Mouse (Mus musculus): ENCODE measurements around the gene Spg7. TPM values are rescaled to one million over a fixed set of nuclear protein-coding genes. Genes with fewer than 3 reads are reported as not detected.
"Not testable (repeated sequence)": the region's sequence is repeated elsewhere in the genome, so short reads cannot be mapped to it uniquely, and the experiment has no call there.

Gene Spg7
- total RNA-seq, 2 experiments from 2014 or later: 65.8 to 75.5 TPM

DNA sequence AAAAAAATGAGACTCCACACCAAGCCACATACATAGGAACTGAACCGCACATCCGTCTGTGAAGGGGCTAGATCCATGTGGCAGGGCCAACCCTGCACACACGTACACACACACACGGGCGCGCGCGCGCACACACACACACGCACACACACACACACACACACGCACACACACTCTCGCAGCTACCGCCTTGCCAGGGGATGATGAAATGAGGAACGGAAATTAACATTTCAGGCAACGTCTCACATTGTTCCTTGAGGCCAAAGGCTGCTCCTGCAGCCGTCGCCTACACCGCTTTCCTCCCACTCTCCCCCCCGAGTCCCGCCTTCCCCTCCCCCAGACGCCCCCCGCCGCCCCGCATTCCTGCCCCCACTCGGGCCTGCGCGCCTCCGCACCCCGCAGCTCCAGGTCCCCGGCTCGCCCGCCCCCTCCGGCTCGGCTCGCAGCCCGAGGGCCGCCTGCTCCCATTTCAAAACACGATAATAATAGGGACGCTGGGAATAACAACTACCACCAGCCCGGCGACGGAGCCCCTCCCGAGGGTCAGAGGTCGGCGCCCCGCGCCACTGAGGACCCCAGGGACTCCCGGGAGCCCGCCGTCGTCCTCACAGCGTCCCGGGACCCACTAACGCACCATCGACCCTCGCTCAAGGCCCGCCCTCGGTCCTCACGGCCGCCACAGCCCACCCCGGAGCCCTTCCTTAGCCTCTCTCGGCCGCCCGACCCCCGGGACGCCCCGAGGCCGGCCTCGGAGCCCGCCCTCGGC, 21.6 kb upstream of the Spg7 start:
- peak; percentile 60 to 69 for DNase-seq (ENCODE audit: low spot score in 2 of 2)

DNA sequence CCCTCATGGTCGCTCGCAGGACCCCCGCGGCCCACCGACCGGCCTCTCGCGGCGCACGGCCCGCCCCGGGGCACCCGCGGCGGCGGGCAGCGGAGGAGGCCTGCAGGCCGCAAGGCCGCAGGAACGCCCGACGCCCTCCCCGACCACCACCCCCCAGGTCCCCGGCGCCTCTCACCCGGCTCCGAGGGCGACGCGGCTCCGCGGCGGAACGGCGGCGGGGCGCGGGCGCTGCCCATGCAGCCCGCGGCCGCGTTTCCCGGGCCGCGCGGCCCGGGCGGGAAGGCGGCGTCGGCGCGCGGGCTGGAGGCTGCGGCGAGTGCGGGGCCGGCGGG, 21.0 kb upstream of the Spg7 start:
- no peak for DNase-seq (ENCODE audit: low spot score in 2 of 2)

DNA sequence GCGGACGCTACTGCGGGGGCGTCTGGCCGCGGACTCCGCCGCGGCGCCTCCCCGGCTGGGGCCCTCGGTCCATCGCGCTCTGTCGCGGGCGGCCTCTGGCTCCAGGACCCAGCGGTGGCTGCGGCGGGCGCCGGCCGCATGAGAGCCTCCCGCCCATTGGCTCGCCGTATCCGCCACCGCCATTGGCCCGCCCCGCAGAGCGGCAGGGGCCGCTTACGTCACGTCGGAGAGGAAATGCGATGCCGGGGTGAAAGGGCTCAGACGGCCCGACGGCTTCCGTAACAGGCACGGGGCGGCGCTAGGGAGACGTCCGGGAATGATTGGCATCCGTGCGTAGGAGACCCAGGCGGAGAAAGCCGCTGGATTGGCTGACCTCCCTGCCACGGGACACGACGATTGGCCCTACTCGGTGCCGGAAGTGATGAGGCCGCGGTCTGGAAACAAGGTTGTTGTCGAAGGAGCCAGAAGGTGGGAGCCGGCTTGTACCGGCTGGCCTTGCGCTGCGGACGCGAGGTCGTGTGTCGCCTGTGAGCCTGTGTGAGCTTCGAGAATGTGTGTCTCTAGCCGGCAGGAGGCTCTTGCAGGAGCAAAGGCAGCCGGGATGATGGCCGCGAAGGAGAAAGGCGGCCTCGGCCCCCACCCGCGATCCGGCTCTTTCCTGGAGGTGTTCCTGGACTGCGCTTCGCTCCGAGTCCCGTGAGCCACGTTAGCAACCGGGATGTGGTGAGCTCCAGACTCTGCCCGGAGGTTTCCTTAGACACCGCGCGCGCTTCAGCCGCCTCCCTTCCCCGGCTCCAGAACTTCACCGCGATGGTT, 20.4 kb upstream of the Spg7 start, which contains the start of gene Ankrd11:
Gene Ankrd11, minus strand, starts transcription at position 120 of the 816 bp plus-strand sequence.
- peak; percentile 99 to 100 for DNase-seq (ENCODE audit: low spot score in 2 of 2)

DNA sequence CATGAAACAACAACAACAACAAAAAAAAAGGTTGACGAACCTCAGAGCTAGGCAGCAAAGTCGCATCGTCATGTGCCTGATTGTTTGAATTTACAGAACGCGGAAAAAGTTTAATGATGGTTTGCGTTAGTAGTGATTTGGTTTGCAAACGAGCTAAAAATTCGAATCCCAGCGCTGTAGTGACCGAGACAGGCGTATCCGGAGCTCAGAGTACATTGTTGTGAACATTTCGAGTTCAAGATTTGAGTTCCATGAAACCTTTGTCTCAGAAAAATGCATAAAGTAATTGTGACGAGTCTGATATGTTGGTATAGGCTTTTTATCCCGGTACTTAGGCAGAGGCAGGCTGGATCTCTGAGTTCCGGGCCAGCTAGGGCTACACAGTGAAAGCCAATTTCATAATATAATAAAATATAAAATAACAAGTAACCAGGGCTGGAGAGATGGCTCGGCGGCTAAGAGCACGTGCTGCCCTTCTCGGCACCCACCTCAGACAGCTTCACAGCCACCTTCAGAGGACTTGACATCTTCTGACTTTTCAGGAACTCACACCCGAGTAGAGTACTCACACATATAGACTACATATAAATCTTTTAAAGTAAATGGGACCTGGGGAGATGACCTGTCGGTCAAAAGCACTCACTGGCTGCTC, 19.6 kb upstream of the Spg7 start:
- no peak for DNase-seq (ENCODE audit: low spot score in 2 of 2)

DNA sequence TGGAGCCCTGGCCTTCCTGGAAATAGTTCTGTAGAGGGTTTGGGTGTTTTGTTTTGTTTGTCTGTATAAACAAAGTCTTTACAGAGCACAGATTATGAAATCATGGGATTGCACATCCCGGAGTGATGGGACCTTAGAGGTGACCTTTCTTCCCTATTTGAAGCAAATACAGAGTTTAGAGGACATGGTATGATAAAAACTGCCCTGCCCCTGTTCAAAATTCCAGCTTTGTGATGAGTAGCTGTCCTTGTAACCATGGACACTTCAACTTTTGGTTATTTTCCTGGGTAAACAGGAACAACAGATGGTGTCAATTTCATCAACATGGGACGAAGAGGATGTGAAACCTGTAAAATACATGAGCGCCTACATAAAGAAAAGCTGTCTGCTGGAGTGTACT, 18.8 kb upstream of the Spg7 start:
- no peak for DNase-seq (ENCODE audit: low spot score in 2 of 2)

DNA sequence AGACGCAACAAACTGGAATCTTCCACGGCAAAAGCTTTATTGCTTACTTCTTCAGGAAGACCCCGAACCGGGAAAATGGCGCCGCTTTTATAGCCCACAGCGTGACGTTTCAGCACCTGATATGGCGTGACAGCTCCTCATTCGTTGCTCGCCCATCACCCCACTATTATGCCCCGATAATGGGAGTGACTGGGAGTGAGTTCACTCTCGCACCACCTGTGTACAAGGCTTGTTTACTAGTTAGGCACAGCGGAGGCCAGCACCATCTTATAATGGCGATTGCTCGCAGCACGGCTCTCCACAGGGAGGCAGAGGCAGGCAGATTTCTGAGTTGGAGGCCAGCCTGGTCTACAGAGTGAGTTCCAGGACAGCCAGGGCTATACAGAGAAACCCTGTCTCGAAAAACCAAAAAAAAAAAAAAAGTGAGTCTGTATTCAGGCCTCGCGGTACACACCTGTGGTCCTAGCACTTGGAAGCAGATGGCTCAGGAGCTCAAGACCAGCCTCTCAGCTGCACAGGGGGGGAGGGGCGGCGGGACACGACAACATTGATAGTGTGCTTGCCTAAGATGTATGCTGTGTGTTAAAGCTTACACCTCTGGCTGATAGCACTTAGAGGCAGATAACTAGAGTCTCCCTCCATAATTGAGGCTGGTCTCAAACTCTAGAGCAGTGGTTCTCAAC, 17.9 kb upstream of the Spg7 start:
- not testable (repeated sequence) for DNase-seq (ENCODE audit: low spot score in 2 of 2)

DNA sequence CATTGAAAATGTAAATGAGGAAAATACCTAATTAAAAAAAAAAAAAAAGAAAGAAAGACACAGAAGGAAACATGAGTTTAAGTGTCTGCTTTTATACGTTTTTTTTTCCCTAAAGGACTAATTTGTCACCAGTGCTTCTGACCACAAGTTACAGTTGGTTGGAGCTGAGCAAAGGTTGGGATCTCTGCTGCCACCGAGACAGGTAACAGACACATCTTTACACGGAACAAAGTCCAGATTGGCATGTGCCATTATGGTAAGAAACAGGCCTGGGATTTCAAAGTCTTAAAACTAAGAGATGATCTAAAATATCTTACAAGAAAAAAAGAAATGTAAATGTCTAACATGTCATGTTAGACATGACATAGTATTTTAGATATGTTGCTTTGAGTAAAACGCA, 16.0 kb upstream of the Spg7 start:
- DNase-seq (ENCODE audit: low spot score in 2 of 2): no peak

DNA sequence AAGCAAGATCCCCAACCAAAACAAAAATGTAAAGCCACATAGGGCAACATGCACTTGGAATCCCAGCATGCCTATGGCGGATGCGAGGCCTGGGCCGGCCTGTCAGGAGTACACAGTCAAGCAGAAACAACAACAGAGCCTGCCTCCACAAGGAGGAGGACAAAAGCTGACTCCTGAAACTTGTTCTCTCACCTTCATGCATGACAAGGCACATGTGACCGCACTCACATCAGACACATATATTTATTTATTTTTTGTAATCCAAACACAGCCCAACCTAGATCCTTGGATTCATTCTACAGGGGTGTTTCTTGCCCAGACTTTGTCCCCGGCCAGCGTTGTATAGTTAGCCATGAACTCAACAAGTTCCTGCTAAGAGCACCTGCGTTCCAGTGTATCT, 14.9 kb upstream of the Spg7 start:
- no peak for DNase-seq (ENCODE audit: low spot score in 2 of 2)

DNA sequence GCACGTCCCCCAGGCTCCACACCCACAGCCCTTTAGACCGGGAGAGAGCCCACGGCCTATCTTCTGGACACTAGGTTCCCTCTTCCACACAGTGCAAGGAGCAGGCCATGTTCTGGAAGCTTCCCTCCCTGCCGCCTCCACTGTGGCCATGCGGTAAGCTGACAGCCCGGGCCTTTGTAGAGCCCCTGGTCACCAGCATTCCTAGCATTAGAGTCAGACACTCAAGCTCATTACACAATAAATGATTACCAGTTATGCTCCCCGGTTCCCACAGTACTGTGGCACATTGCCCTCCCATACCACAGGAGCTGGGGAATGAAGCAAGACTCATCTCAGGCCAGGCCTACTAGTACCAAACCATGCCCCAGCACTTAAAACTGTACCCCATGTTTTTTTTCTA, 14.3 kb upstream of the Spg7 start:
- no peak for DNase-seq (ENCODE audit: low spot score in 2 of 2)

DNA sequence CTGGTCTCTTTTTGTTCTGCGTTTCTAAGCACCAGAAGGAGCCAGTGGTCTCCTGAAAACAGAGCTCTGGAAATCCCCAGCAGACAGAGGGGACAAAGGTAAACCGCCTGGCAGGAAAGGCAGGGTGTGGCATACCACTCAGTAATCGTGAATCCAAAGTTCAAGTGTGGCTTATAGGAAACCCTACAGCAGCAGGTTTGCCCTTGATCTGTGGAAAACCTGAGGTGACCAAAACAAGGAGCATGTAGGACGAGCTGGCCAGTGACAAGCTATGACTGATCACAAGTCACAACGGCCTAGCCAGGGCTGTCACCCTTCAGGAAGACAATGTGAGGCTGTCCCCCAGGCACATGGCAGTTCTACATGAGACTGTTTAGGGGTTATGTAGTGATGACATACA, 11.3 kb upstream of the Spg7 start:
- DNase-seq (ENCODE audit: low spot score in 2 of 2): no peak

DNA sequence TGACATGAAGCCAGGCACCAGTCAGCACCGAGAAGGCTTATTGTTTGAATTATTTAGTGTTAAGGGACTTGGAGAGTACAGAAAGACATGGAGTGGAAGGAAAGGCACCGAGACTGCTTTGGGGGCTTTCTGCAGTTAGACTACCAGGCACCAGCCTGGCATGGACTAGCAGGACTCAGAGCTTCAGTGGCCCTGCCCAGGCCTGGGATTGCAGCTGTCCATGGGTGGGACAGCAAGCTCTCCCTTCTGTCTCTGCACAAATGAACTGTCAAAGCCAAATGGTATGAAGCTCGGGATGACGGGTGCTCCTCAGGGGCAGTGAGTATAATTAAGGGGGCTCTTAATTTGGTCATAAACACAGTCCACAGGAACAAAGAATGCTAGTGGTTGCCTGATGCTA, 1.3 kb downstream of the Spg7 start:
- no peak for DNase-seq (ENCODE audit: low spot score in 2 of 2)

DNA sequence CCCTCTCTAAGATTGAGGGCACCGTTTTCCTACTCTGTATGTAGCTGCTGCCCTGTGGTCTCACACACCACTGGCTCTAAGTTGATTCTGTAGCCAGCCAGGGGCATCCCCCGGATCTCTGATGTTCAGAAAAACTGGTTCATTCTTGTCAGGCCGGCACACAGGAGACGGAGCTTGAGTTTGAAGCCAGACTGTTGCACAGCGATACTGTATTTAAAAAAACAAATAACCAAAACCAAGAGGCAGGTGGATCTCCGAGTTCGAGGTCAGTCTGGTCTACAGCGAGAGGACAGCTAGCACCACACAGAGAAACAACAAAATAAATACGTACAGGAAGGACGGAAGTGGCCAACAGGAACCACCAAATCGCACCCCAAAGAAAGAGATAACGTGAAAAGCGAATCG, 2.1 kb downstream of the Spg7 start:
- DNase-seq (ENCODE audit: low spot score in 2 of 2): peak in 1 of 2 experiments; percentile 34

DNA sequence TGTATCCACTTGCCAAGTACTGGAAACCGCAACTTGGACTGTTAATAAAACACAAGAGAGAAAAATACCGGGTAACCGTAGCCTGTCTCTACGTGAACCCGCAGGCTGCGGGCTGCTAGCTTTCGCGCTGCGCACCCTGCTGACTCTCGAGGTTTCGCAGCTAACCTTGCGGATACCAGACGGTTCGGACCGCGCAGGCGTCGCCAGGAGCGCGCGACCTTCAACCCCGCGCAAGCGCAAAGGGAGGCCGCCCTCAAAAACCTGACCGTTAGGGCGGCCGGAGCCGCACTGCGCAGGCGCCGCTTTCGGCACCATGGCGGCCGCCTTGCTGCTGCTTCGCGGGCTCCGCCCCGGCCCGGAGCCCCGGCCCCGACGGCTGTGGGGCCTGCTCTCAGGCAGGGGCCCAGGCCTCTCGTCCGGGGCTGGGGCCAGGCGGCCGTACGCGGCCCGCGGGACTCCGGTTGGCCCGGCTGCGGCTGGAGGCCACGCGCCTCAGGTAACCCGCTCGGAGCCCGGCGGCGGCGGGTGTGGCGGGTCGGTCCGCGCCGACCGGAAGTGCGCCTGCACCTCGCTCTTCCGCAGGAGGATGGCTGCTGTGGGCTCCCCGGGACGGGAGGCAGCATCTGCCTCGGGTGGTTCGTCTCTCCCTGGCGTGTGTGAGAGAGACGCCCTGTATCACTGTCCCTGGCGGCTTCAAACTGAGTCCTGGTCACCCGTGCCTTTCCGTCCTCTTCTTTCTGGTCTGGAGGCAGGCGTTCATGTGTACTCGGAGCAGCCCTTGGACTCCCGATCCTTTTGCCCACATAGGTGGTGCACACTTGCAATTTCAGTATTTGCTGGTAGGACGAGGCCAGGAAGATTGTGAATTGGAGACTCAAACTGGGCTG, 2.7 kb downstream of the Spg7 start:
- DNase-seq (ENCODE audit: low spot score in 2 of 2): peak; percentile 92 to 96

DNA sequence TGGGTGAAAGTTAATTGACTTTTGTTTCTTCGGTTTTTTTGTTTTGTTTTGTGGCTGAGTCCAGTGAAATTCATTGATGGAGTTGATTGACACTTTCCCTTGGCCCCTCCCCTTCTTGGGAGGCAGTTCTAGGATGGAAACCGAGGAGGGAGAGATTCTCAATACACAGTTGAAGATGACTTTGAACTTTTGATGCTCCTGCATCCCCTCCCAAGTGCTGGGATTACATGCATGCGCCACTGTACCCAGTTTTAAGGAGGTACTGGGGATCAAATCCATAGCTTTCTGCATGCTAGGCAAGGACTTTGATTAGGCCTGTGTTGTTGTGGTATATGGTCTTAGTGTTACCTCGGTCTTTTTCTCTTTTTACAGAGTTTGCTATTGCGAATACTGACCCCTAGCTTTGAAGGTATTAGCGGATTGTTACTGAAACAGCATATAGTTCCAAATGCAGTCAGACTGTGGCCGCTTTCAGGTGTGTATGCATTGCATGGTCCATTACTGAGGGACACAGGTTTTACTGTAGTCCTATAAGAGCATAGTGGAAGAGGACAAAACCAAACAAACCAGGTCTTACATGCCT, 3.5 kb downstream of the Spg7 start:
- no peak for DNase-seq (ENCODE audit: low spot score in 2 of 2)

DNA sequence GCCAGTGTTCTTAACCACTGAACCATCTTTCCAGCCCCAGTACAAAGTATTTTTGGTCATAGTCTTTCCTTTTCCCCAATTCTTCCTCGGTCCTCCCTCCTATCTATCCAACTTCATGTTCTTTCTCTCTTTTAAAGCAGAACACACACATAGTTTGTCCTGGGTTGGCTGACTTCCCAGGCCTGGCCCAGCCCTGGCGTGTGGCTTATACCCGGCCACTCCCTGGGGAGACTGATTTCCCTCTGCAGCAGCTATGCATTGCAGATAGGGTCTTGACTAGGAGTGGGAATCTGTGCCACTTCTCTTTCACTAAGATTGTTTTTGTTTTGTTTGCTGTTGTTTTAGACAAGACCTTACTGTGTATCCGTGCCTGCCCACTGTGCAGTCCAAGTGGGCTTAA, 8.4 kb downstream of the Spg7 start:
- no peak for DNase-seq (ENCODE audit: low spot score in 2 of 2)

DNA sequence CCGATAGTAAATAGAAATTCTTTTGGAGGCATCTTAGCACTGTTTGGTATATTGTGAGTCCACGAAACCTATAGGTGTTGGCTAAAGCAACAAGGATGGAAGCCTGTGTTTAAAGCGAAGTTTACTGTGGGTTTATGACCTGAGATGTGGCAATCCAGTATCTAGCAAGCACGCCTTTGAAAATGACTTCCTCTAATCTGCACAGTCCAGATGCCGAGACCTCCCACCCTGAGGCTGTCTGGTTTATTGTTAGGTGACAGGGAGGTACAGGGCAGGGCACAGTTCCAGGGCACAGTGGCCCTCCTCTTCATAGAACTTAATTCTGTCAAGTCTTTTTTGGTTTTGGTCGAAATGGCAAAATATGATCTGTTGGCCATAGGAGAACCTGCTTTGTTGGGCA, 14.5 kb downstream of the Spg7 start:
- DNase-seq (ENCODE audit: low spot score in 2 of 2): no peak

DNA sequence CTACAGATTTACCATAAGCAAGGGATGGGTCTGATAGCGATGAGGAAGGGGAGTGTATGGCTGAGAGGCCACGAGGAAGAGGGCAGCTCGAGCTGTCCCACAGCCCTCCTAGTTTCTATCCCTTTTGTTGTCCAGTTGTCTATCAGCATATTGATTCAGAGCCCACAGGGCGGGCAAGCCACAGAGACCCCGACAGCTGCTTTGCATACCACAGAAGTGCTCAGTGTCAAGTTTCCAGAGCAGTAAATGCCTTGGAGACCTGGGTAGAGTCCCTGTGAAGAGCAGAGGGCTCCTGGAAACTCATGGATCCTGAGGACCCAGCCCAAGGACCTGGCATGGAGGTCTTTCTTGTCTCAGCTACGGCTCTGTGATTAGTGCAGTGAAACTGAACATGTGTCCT, 20.3 kb downstream of the Spg7 start:
- DNase-seq (ENCODE audit: low spot score in 2 of 2): no peak

DNA sequence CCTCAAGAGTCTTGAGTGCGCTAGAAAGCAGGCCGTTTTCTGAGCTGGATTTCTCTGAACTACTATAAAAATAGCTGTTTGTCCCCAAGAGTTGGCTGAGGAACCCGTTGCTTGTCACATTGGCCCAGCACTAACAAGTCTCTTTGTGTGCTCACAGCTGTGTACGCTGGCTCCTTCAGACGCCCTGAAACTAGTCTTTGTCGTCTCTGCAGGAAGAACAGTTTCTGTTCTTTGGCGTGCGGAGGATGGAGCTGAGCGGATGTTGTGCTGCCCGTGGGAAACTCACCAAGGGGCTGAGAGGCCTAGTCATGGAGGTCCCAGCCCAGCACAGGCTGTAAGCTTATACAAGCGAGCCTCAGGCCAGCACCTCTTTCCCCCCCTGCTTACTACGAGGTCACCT, 20.9 kb downstream of the Spg7 start:
- peak in 1 of 2 experiments; percentile 49 for DNase-seq (ENCODE audit: low spot score in 2 of 2)

DNA sequence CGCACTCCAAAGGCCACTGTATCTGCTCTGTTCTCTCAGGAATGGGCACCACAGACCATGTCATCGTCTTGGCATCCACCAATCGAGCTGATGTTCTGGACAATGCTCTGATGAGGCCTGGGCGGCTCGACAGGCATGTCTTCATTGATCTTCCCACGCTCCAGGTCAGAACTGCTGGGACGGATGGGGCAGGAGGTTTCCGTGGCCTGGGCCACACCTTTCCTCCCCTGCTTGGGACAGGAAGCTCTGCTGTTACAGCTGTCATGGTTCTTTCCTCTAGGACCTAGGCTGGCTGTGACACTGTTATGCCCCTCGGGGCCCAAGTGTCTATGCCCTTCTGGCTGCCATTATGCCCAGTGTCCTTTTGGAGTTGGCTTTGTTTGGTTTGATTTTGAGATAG, 24.5 kb downstream of the Spg7 start:
- DNase-seq (ENCODE audit: low spot score in 2 of 2): no peak

DNA sequence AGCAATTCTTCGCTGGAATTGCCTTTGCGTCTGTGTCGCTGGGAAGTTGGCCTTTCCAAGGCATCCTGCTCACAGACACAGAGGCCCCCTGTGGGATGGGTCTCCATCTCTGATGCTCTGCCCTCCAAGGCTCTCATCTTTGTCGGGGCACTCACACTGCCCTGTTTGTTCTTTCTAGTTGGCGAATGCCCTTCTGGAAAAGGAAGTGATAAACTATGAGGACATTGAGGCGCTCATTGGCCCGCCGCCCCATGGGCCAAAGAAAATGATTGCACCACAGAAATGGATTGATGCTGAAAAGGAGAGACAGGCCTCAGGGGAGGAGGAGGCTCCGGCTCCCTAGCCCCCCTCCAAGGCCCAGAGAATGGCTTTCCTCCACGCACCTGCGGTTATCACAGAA, 34.5 kb downstream of the Spg7 start:
- peak in 1 of 2 experiments; percentile 58 for DNase-seq (ENCODE audit: low spot score in 2 of 2)
